Mouse (Mus musculus): Measurements from ENCODE around the gene Csk.

Csk gene

GRCm38 (mm10) chr9:57653283-57653682, at the start of gene Csk:
Gene Csk, minus strand, starts transcription at chr9:57653631.
- DNase-seq (ENCODE audit: low spot score) = no peak

- no peak for DNase-seq (ENCODE audit: low spot score)
Measured at GRCm38 (mm10) chr9:57698466-57699150, 45.2 kb upstream of the Csk start.

- DNase-seq (ENCODE audit: low spot score) = no peak
Measured at GRCm38 (mm10) chr9:57697380-57697779, 43.9 kb upstream of the Csk start.

- no peak for DNase-seq (ENCODE audit: low spot score)
Measured at GRCm38 (mm10) chr9:57696380-57697285, 43.2 kb upstream of the Csk start.

GRCm38 (mm10) chr9:57694108-57694507, 40.7 kb upstream of the Csk start:
- no peak for DNase-seq (ENCODE audit: low spot score)

GRCm38 (mm10) chr9:57688606-57689005, 35.2 kb upstream of the Csk start:
- DNase-seq (ENCODE audit: low spot score) = no peak

GRCm38 (mm10) chr9:57688158-57688557, 34.7 kb upstream of the Csk start:
- peak; percentile 56 for DNase-seq (ENCODE audit: low spot score)

GRCm38 (mm10) chr9:57687751-57688150, 34.3 kb upstream of the Csk start, which contains the start of gene Cyp1a1:
Gene Cyp1a1, plus strand, starts transcription at chr9:57687928.
- DNase-seq (ENCODE audit: low spot score) = no peak

GRCm38 (mm10) chr9:57686011-57686410, 32.6 kb upstream of the Csk start:
- no peak for DNase-seq (ENCODE audit: low spot score)

- DNase-seq (ENCODE audit: low spot score) = no peak
Measured at GRCm38 (mm10) chr9:57683520-57683919, 30.1 kb upstream of the Csk start, which contains the start of gene Cyp1a2. Gene Cyp1a2, minus strand, starts transcription at chr9:57683703.

- no peak for DNase-seq (ENCODE audit: low spot score)
Measured at GRCm38 (mm10) chr9:57681411-57681810, 28.0 kb upstream of the Csk start.

- no peak for DNase-seq (ENCODE audit: low spot score)
Measured at GRCm38 (mm10) chr9:57671500-57671899, 18.1 kb upstream of the Csk start.

- no peak for DNase-seq (ENCODE audit: low spot score)
Measured at GRCm38 (mm10) chr9:57671037-57671436, 17.6 kb upstream of the Csk start.

- no peak for DNase-seq (ENCODE audit: low spot score)
Measured at GRCm38 (mm10) chr9:57669566-57669965, 16.1 kb upstream of the Csk start.

- DNase-seq (ENCODE audit: low spot score) = no peak
Measured at GRCm38 (mm10) chr9:57668277-57668676, 14.8 kb upstream of the Csk start.

GRCm38 (mm10) chr9:57667817-57668216, 14.4 kb upstream of the Csk start:
- DNase-seq (ENCODE audit: low spot score) = no peak

GRCm38 (mm10) chr9:57667136-57667535, 13.7 kb upstream of the Csk start:
- no peak for DNase-seq (ENCODE audit: low spot score)

GRCm38 (mm10) chr9:57666536-57666935, 13.1 kb upstream of the Csk start:
- DNase-seq (ENCODE audit: low spot score) = no peak

GRCm38 (mm10) chr9:57664616-57665015, 11.2 kb upstream of the Csk start:
- no peak for DNase-seq (ENCODE audit: low spot score)

- DNase-seq (ENCODE audit: low spot score) = no peak
Measured at GRCm38 (mm10) chr9:57661552-57661951, 8.1 kb upstream of the Csk start.

- peak; percentile 67 for DNase-seq (ENCODE audit: low spot score)
Measured at GRCm38 (mm10) chr9:57660501-57660900, 7.1 kb upstream of the Csk start.

- DNase-seq (ENCODE audit: low spot score) = peak; percentile 80
Measured at GRCm38 (mm10) chr9:57659774-57660173, 6.3 kb upstream of the Csk start.

GRCm38 (mm10) chr9:57658970-57659369, 5.5 kb upstream of the Csk start:
- DNase-seq (ENCODE audit: low spot score) = no peak

Data from c-Kit-positive CD71-positive TER-119-positive erythroid progenitor cells, embryonic 14.5 days (primary cell).